Mouse (Mus musculus): ENCODE data around the gene Cd160. TPM values are rescaled to one million over a fixed set of nuclear protein-coding genes. Genes with fewer than 3 reads are reported as not detected.

Gene Cd160
- polyA plus RNA-seq, 2 experiments from 2014 or later: 29.0 to 38.4 TPM

- ATAC-seq: no peak
Observed at GRCm38 (mm10) chr3:96755935-96756334, 73.2 kb downstream of the Cd160 start.

Other genes with a start within 250 kb of the Cd160 start
- 10 to 100 TPM; 40.6 to 51.4 TPM for gene Polr3gl, start 235.2 kb downstream of the Cd160 start, polyA plus RNA-seq (2017; shearing (Covaris generic))
- not detected for gene Ankrd34a, start 232.7 kb downstream of the Cd160 start, polyA plus RNA-seq (2017; shearing (Covaris generic))
- under 1 TPM; 0.41 to 0.77 TPM for gene Lix1l, start 228.2 kb downstream of the Cd160 start, polyA plus RNA-seq (2017; shearing (Covaris generic))
- gene Rbm8a, start 199.4 kb downstream of the Cd160 start, polyA plus RNA-seq (2017; shearing (Covaris generic)): 100 to 1,000 TPM; 102 to 135 TPM
- gene Pex11b, start 194.0 kb downstream of the Cd160 start, polyA plus RNA-seq (2017; shearing (Covaris generic)): 10 to 100 TPM; 56.4 to 70.5 TPM
- gene Gm42957, start 193.9 kb downstream of the Cd160 start, polyA plus RNA-seq (2017; shearing (Covaris generic)): under 1 TPM in 1 of 2 experiments, not detected in 1; 0.11 TPM
- under 1 TPM; 0.19 to 0.42 TPM for gene Itga10, start 183.8 kb downstream of the Cd160 start, polyA plus RNA-seq (2017; shearing (Covaris generic))
- gene Ankrd35, start 159.2 kb downstream of the Cd160 start, polyA plus RNA-seq (2017; shearing (Covaris generic)): not detected
- gene Pias3, start 133.0 kb downstream of the Cd160 start, polyA plus RNA-seq (2017; shearing (Covaris generic)): 10 to 100 TPM; 41.9 to 83.2 TPM
- 1 to 10 TPM in 1 of 2 experiments, under 1 TPM in 1; 0.87 to 1.9 TPM for gene Nudt17, start 120.8 kb downstream of the Cd160 start, polyA plus RNA-seq (2017; shearing (Covaris generic))
- 10 to 100 TPM; 59.7 to 80.3 TPM for gene Polr3c, start 101.7 kb downstream of the Cd160 start, polyA plus RNA-seq (2017; shearing (Covaris generic))
- 10 to 100 TPM; 42.2 to 45.5 TPM for gene Rnf115, start 101.7 kb downstream of the Cd160 start, polyA plus RNA-seq (2017; shearing (Covaris generic))
- under 1 TPM; 0.32 to 0.85 TPM for gene Pdzk1, start 67 bp downstream of the Cd160 start, polyA plus RNA-seq (2017; shearing (Covaris generic))
- gene Gja5, start 75.3 kb upstream of the Cd160 start, polyA plus RNA-seq (2017; shearing (Covaris generic)): not detected
- gene Gpr89, start 76.0 kb upstream of the Cd160 start, polyA plus RNA-seq (2017; shearing (Covaris generic)): 10 to 100 TPM; 30.1 to 39.6 TPM
- not detected for gene Gja8, start 96.7 kb upstream of the Cd160 start, polyA plus RNA-seq (2017; shearing (Covaris generic))

Measured in CD4-positive, CD25-positive, alpha-beta regulatory T cell, adult 4 months (primary cell).